Mouse (Mus musculus) right cerebral cortex, postnatal 4 days (tissue): ENCODE results near the gene Wdr25.

Experiments
- DNase-seq: peaks from one replicate; pipeline ENCODE4 v3.0.0-alpha.2; 2022

Gene Wdr25

DNA sequence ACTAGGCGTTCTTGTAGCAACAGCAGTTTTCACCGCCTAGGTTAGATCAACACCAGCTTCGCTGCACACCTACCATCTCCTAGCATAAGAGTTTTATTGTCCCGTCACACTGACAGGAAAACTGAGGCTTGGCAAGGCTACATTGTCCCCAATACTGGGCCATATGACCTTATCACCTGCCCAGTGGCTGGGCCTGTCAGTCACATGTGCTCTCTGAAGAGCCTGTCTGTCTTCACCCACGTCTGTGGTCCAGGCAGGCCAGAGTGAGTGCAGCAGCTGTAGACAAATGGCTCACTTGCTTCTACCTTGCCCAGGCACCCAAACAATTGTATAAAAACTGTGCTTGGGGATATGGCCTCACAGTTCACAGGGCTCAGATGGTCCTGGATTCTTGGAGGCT is 45.4 kb downstream of the Wdr25 start:
- DNase-seq: no peak

DNA sequence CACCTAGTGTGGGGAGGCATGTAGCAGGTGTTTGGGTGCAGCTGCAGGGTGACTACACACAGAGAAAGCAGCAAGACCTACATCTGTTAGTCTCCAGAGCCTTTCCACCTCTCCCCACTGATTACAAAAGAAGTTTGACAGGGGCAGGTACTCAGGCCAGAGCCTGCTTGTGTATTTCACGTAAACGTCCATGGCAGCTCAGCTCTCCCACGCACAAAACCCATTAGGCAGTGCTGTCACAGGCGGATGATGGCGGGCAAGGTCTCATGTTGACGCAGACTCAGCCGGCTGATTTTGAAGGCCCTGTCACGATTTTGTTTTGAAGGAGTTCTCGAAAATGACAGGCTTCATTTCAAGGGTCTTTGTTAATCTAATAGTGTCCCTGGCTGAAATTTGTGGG is 45.9 kb downstream of the Wdr25 start:
- DNase-seq: no peak

DNA sequence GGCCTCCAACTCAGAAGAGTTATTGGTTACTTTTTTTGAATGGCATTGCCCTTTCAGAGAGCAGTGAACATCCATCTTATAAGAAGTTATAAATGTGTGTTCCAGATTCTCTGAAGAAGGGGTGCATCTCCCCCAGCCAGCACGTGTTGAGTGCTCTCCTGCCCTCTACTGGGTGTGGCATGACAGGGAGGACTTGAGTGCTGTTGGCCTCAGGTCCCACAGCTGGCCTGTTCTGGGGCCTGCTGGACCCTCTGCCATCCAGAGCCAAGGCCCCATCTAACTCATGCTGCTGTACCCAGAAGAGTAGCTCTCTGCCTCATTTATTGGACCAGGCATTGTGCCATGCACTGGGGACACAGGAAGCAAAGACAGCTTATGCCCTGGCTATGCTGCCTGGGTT is 46.8 kb downstream of the Wdr25 start:
- DNase-seq: no peak

DNA sequence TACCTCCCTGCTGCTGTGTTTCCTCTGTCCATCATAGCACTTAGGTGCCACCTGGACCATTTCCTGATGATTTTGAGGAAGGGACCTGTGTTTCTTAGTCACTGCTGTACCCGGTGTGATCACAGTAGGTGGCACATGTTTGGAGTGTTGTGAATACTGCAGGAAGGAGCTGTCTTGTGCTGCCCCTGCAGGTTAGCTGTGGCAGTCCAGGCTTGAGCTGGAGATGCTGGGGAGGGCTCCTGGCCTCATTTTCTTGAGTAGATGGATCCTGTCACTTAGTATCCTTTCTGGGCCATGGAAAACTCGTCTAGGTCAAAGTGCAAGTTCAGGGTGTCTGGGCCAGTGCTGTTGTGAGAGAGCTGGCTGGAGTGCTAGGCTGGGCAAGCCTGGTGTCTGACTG is 47.9 kb downstream of the Wdr25 start:
- no peak for DNase-seq

DNA sequence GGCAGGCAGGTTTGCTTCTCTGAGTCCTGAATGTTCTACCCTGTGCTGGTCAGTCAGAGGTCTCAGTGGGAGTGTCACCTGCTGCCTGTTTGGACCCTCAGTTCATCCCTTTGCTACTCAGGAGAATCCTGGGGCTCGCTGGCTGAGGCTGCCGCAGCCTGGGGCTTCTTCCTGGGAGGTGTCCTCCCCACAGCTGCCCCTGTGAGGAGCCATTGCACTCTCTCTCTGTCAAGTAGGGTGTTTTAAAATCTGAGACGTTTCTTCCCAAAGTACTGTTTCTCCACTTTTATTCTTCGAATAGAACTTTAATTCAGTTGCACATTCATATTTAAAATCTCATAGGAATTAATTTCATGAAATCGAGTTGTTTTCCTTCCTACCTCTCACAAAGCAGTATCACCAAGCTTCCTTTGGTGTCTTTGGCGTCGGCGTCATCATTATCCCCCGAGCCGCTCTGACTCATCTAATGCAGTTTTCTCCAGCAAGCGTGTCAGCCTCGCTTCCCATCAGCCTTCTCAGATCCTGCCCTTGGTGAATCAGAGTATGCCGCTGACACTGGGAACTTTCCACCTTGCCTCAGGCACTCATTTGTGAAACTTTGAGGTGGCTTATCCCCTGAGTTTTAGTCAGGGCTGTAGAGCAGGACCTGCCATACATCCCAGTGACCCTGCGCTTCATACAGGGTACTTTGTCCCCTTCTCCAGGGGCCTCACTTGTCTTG is 48.9 kb downstream of the Wdr25 start:
- DNase-seq: no peak

DNA sequence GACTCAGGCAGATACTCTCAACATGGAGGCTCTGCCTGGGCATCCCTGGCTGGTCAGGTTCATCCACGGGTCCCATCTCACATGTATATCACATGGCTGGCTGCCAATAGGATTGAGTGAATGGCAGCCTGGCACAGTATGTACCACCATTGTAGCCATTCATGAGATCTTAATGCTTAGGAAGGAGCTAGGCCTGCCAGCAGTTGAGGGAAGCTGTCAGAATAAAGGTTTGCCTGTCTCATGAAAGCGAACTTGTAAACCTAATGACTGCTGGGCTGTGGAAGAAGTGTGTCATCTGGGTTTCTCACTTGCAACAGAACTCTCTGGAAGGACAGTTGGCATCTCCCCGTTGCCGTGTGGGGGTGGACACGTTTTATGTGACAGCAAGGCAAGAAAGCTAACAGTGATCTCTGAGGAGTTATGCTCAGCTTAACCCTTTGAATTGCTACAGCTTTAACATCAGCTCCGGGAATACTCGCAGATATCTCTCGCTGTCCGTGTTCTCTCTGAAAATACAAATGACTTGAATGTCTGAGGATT is 59.6 kb downstream of the Wdr25 start:
- DNase-seq: no peak

DNA sequence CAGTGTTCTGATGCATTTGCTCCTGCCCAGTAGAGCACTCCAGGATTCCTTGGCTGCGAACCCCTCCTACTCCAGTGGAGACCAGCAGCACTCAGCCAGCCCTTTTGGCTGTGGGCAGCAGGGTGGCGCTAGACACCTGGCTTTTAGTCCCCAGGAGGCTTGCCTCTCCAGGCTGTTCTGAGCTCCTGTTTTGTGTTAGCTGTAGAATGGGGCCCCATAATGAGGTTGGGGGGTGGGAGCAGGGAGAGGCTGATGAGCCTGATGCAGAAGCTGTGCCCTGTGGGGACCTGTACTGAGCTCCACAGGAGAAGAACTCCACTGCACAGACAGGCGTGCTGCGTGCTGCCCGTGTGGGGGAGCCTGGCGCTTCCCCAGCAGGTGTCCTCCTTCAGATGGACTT is 60.4 kb downstream of the Wdr25 start:
- DNase-seq: no peak

DNA sequence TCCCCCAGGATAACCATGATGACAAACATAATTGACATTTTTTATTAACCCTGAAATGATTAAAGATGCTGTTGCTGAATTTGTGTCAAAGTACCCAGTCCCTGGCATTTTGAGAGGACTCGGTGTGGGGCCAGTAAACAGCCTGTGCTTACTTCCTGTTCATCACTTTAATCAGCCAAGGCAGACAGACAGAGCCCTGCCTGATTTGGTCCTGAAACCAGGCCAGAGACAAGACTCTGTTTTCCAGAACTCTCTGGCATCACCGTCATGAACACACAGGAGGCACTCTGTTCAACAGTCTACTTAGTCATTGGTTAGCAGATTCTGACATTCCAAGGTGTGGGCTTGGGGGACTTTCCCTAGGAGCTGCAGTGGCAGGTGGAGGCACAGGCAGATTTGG is 61.0 kb downstream of the Wdr25 start:
- DNase-seq: no peak

DNA sequence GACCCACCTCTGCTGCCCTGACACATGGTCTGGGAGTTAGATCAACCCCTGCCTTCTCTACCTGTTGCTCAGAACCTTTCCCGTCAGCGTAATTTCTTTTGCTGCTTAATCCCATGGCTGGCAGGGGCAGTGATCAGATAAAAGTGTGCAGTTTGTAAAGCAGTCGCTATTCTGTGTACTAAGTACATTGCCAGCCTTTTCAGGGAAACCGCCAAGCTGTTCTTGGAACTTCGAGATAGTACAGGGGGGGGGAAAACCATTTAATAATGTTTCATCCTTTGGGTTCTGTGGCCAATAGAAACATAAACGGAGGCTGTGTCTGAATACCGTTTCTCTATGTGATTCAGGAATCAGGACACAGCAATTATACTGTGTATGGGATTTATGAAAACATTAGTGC is 65.1 kb downstream of the Wdr25 start:
- DNase-seq: no peak

DNA sequence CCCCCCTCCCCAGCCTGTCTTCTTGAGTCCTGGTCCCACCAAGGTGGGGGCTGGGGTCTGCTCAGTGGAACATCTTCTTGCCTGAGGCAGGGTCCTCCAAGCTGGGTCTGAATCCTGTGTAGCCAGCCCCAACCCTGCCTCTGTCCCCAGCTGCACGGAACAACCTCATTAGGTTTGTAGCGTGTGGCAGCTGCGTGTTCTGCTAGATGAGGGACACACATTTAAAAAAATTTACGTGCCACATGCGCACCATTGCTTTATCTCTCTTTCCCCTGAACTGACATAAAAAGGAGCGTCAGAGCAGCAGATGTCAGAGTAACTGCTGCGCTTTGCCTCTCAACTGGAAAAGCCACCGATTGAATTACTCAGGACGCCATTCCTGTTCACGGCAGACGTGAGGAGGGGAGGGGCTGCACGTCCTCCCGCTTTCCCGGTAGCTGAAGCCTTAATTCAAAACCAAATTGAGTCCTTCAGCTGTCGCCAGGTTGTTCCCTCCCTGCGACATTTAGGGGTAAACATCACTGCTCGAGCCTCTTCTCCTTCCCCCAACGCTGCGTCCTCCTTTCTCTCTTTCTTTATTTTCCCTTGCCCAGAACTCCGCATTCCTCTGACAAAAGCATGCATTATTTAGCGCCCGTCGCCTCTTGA is 65.7 kb downstream of the Wdr25 start:
- DNase-seq: no peak

DNA sequence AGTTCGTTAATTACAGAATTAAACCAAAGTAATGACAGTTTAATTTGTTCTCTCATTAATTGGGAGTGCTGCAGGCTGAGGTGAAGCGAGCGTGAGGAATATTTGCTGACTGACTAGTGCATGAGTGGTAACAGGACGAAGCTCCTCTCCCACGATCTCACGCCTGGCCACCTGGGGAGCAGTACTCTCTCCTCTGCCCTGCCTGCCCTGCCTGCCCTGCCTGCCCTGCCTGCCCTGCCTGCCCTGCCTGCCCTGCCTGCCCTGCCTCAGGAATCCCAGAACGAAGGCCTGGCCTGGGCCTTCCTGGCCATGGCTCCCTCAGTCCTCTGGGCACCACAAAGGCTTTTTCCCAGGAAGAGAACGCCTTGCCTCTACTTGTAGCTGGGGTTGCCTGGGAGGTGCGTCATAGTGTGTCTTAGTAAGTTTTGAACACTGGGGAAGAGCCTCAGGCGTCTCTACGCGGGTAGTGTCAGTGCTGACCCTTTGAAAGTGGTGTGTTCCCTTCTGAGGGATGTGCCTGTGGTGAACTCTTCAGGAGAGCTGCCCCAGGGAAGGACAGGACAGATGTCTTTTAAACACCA is 66.3 kb downstream of the Wdr25 start:
- DNase-seq: no peak

DNA sequence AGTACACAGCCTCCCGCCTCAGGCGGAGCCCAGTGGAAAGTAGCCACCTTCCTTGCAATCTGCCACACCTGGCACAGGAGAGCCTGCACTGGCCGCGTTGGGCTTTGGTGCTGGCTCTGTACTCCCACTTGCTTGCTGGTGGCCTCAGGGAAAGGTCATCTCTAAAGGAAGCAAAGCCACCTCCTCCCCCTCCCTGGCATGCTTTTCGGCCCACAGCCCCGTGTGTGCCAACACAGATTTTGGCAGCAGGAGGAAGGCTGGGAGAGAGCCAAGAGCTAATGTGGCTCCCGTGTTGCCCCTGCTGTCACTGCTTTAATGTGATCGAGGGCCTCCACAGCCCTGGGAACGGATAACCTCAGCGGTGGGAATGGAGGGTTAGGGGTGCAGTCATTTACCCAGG is 66.8 kb downstream of the Wdr25 start:
- DNase-seq: peak; percentile 58

DNA sequence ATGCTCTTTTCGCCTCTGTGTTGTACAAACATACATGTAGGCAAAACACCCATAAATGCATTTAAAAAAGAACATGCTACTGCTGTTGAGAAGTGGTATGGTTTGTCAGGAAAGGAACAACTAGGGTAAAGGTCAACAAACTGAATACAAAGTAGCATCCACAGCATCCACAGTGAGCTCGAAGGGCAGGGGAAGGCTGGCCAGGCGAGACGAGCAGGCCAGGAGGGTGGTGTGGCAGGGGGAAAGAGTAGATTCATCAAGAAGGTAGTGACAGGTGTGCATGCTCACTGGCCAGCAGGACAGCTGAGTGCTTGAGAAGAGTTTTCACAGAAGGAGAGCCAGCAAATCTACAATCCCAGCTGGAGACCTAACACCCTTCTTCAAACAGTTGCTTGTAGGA is 74.2 kb downstream of the Wdr25 start:
- no peak for DNase-seq

DNA sequence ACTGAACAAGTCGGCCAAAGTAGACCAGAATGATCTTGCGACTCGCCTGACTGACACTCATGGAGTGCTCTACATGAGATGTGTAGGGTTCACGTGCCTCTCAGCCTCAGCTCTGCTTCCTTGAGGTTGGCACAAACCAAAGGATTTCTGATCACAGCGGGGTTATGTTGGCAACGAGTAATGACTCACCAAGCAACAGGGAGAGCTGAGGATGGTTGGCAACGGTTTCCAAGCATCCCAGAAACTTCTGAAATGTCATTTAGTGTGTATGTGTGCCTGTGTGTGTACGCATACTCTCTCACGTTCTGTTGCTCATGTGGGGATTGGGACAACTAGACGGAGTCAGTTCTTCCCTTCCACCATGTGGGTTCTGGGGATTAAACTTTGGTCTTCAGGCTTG is 74.6 kb downstream of the Wdr25 start:
- no peak for DNase-seq

DNA sequence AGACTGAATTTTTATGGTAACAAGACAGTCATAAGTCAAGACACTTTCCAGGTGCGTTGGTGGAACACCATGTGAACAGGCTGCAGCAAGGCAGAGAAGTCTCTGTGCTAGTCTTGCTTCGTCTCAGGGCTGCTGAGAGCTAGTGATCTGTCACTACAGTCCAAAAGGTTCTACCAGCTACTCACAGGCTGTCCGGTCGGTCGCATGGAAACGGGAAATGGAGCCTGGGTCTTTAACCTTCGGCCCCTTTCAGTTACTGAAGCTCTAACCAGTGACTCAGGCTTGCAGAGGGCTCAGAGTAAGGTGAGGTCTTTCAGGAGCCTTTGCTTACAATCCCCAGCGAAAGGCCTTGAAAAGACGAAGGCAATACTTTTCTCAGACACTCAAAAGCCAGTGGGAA is 78.0 kb downstream of the Wdr25 start:
- no peak for DNase-seq

DNA sequence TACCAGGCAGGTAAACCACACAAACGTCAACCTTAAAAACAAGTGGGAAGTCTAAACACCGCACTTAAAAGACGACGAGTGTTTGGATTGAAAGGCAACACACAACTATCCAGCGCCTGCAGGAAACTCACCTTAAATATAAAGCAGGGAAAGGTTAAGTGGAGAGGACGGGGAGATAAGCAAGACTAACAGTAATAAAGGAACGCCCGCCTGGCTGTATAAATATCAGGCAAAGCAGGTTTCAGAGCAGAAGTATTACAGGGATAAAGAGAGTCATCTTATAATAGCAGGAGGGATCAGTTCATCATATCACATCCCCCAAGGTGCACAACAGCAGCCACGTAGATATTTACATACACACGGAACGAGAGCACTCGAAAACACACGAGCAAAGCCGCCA is 78.8 kb downstream of the Wdr25 start:
- DNase-seq: no peak

DNA sequence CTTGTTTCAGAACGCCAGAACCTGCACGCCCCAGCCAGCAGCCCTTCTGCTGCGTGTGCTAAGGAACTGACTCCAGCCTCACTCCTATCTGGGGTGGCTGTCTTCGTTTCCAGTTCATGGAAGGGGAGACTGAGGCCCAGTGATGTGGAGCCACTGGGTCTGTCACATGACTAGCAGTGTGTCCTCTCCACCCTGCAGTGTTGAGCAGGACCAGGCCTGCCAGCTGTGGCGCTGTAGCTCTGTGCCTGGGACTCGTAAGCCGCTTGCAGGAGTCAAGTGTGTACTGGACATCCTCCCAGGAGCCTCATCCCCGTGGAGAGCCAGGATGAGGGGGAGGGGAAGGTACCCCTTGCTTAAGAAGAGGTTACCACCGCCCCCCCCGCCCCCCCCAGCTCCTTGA is 86.5 kb downstream of the Wdr25 start:
- no peak for DNase-seq

DNA sequence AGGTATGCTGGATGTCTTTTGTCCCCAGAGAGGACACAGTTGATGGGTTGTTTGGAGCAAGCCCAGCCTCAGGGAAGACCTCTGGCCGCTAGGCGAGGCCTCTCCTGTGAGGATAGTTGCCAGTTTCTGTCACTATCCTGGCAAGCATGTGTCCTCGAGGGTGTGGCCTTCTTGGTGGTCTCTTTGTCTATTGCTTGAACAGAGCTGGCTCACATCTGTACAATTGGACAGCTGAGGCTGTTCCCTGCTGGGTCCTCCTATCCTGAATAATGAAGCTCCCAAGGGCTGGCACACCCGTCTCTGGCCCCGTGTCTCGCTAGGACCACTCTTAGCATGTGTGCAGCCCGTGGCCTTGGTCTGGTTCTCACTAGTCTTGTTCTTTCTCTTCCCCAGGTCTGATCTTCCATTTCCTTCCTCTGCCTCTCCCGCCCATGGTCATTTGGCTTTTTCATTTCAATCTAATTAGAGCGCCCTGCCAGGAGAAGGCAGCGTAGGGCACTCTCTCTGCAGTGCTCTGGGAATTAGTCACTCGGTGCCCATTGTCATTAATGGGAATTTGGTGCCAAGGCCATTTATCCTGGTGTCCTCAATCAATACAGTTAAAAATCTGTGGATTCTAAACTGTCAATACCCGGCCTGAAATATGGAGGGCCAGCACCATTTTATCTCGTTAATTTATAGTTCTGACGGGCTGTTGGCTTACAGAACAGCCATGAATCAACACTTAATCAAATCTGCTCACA is 88.7 kb downstream of the Wdr25 start:
- no peak for DNase-seq

DNA sequence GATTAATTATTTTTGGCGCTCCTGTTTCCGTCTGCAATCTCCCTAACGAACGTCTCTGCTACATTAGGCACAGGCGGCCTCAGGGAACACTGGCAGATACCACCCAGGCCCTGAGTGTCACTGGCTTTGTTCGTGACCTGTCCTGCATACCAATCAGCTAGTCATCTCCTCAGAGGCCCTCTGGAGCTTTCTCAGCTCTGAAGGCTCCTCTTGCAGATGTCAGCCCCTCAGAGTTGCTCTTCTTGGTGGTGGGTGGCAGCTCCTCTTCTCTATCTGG is 89.2 kb downstream of the Wdr25 start:
- DNase-seq: no peak

DNA sequence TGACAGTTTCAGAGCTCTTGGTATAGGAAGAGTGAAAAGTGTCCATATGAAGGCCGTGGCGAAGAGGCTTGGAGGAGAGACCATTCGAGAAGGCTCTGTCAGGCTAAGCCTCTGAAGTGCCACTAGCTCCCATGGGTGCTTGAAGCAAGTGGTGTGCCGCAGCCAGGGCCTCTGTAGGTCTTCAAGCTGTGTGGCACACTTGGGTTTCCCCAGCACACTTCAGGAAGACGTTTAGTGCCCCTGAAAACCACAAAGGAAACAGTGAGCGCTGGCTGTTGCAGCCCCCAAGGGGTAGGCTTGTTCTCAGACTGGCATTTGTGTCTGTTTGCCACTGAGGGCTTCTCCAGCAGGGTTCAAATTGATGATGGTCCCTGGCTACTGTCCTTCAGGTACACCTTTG is 90.1 kb downstream of the Wdr25 start:
- no peak for DNase-seq

DNA sequence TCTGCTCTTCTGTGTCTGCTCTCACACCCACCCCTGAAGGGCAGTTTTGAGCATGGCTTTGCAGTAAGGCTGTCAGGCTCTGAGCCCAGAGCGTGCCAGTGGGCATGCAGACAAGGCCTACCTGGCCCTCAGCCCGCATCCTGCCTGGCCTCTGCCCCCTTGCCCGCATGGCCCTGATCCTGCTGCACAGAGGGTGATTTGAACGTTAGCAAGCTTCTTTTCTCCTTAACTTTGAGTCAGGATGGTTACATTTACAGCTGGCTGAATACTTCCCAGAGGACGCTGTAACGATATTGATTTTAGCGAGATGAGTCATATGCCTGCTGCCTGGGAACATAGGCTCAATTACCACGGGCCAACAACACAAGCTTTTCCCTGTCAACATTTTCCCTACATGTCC is 91.0 kb downstream of the Wdr25 start:
- no peak for DNase-seq

DNA sequence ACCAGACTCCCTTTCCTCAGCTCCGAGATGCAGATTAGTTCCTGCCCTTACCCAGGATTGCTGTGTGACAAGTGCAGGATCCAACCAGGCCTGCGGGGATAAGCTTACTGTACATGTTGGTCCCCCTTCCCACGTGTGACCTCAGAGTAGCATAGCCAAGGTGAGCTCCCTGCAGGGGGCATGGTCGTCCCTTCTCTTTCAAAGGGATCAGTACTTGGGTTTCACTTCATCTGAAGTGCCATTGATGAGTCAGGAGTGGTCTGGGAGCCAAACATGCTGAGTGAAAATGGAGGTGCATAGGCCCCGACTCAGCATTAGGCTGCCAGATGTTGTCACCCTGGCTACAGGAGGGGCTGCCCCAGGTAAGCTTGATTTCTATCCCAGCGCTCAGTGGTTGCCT is 91.6 kb downstream of the Wdr25 start:
- DNase-seq: no peak

DNA sequence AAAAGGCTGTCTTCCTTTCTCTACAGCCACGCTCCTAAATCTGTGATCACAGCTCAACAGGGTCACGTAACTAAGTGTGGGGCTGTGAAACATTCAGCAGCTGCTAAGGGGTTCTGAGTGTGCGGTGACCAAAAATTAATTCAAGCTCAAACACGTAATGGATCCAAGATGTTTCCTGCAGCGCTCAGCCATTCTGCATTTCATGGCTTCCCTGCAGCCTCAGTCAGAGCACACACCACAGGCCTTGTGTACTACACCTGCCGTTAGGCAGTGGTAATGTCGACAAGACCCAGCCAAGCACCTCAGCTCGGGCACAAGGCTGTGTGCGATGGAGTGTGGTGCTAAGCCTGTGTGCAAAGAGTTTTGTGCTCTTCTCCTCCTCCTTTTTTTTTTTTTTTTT is 94.0 kb downstream of the Wdr25 start:
- no peak for DNase-seq

DNA sequence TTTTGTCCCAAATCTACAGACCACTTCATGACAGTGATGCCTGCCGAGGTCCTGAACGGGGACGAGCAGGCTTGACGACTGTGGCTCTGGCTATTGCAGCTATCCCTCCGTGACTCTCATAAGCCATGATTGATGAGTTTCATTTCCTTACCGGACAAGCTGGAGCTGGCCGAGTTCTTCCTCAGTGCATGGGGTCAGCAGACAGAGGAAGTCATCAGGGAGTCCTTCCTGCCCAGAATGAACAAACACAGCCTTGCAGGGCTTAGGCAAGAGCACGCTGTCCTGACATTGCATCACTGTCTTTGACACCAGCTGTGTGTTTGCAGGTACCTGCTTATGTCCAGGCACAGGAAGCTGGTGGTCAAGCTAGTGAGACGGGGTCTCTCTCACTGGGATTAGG is 97.0 kb downstream of the Wdr25 start:
- no peak for DNase-seq
